Mouse (Mus musculus) limb, embryonic 14.5 days (tissue): ENCODE measurements around the gene Stat5a. TPM values are rescaled to one million over a fixed set of nuclear protein-coding genes. Genes with fewer than 3 reads are reported as not detected.

Experiments used
- ATAC-seq: fragments of 200-750 bp; cut with Nextera tagmentation; 2 replicates; pipeline ENCODE4 v1.8.0; 2017; ENCODE audit warnings: low read depth, moderate number of reproducible peaks, moderate TSS enrichment; ENCODE audit not compliant: low FRiP score
- DNase-seq: peaks from one replicate; pipeline ENCODE4 v3.0.0-alpha.2; 2015; ENCODE audit warnings: low spot score
- H3K27ac ChIP-seq: fragments of 300-500 bp; sonication (generic); replicated peaks from 2 replicates; pipeline ENCODE4 v1.5.1; 2014; ENCODE audit warnings: low read depth, mild to moderate bottlenecking, low read length, moderate library complexity, mixed read lengths
- H3K27me3 ChIP-seq: fragments of 300-500 bp; sonication (generic); 2 replicates; pipeline ENCODE4 v1.6.1; 2014; ENCODE audit warnings: low read length, mixed read lengths; ENCODE audit not compliant: control insufficient read depth, insufficient read depth
- H3K36me3 ChIP-seq: fragments of 300-500 bp; sonication (generic); 2 replicates; pipeline ENCODE4 v1.6.1; 2014; ENCODE audit warnings: mild to moderate bottlenecking, low read length, moderate library complexity, mixed read lengths; ENCODE audit not compliant: control insufficient read depth, insufficient read depth
- H3K4me1 ChIP-seq: fragments of 300-500 bp; sonication (generic); 2 replicates; pipeline ENCODE4 v1.6.1; 2014; ENCODE audit warnings: antibody characterized with exemption, low read length, mixed read lengths; ENCODE audit not compliant: control insufficient read depth, insufficient read depth
- H3K4me2 ChIP-seq: fragments of 300-500 bp; sonication (generic); replicated peaks from 2 replicates; pipeline ENCODE4 v1.6.1; 2014; ENCODE audit warnings: low read depth, mild to moderate bottlenecking, low read length, moderate library complexity; ENCODE audit not compliant: severe bottlenecking
- H3K4me3 ChIP-seq: fragments of 300-500 bp; sonication (generic); replicated peaks from 2 replicates; pipeline ENCODE4 v1.5.1; 2014; ENCODE audit warnings: low read length
- H3K9ac ChIP-seq: fragments of 300-500 bp; sonication (generic); 2 replicates; pipeline ENCODE4 v1.6.1; 2014; ENCODE audit warnings: mild to moderate bottlenecking, low read depth, low read length, moderate library complexity; ENCODE audit not compliant: severe bottlenecking
- H3K9me3 ChIP-seq: fragments of 300-500 bp; sonication (generic); 2 replicates; pipeline ENCODE4 v1.6.1; 2016; ENCODE audit warnings: low read length; ENCODE audit not compliant: control insufficient read depth
- POLR2A ChIP-seq: fragments of 200-500 bp; IDR thresholded peaks from 2 replicates; pipeline ENCODE4 v1.8.0; 2012; ENCODE audit warnings: inconsistent platforms, mild to moderate bottlenecking, moderate library complexity, borderline replicate concordance; ENCODE audit not compliant: insufficient read depth, insufficient read length; ENCODE audit errors: extremely low read depth
- WGBS: fragments of 180-500 bp; shearing (Covaris S2); extraction: QIAGEN DNeasy Blood & Tissue Kit; methylation state at CpG from one replicate; pipeline ENCODE4 v1.1.7; 2014; 5-methylcytosine and 5-hydroxymethylcytosine counted together
- polyA plus RNA-seq, 2 experiments: library from polyadenylated mRNA; depleted of rRNA in 1 of 2; stranded (reverse) in 1 of 2; unstranded in 1 of 2; fragments of >200 nt; fragmentation: Nextera tagmentation in 1 of 2; extraction: Ambion mirVana in 1 of 2; gene quantifications; 2 replicates each; pipeline versions ENCODE4 v1.2.1 to v1.2.3; 2012 to 2014

Gene Stat5a
- polyA plus RNA-seq, 2 experiments: 7.8 to 8.0 TPM

GRCm38 (mm10) chr11:100885472-100885871 lies 26.3 kb downstream of the Stat5a start:
- Histone ChIP-seq H3K9me3 (no peaks in the 10 kb centered on the region), H3K9ac (no peak overlapping the region), H3K27ac (no peak overlapping the region), H3K27me3 (no peaks in the 10 kb centered on the region), H3K36me3 (peaks cover 37% of the 10 kb centered on the region), H3K4me1 (no peaks in the 10 kb centered on the region), H3K4me3 (no peak overlapping the region), H3K4me2 (no peak overlapping the region)
- no peak for DNase-seq
- TF ChIP-seq POLR2A: no peak
- ATAC-seq: no peak

GRCm38 (mm10) chr11:100886188-100886740 lies 27.1 kb downstream of the Stat5a start:
- no peaks in the 10 kb centered on the region for H3K4me1 ChIP-seq
- H3K9me3 ChIP-seq: no peaks in the 10 kb centered on the region
- no peak for DNase-seq
- peaks cover 40% of the 10 kb centered on the region for H3K36me3 ChIP-seq
- H3K9ac ChIP-seq: no peak overlapping the region
- no peak for TF ChIP-seq POLR2A
- H3K4me3 ChIP-seq: no peak overlapping the region
- no peak overlapping the region for H3K27ac ChIP-seq
- H3K27me3 ChIP-seq: no peaks in the 10 kb centered on the region
- H3K4me2 ChIP-seq: no peak overlapping the region
- ATAC-seq: no peak
- 40% methylated on average over 8 of the region's 8 CpGs for WGBS

- Histone ChIP-seq H3K9ac (no peak overlapping the region), H3K27me3 (no peaks in the 10 kb centered on the region), H3K36me3 (peaks cover 47% of the 10 kb centered on the region), H3K27ac (no peak overlapping the region), H3K4me1 (no peaks in the 10 kb centered on the region), H3K9me3 (no peaks in the 10 kb centered on the region), H3K4me3 (no peak overlapping the region), H3K4me2 (no peak overlapping the region)
- no peak for TF ChIP-seq POLR2A
- WGBS: 82% methylated on average over 4 of the region's 4 CpGs
- ATAC-seq (no peak), DNase-seq (no peak)
Measured at GRCm38 (mm10) chr11:100887236-100887635, 28.1 kb downstream of the Stat5a start.

GRCm38 (mm10) chr11:100887764-100888163 lies 28.6 kb downstream of the Stat5a start:
- TF ChIP-seq POLR2A: no peak
- H3K9ac ChIP-seq: no peak overlapping the region
- ATAC-seq: no peak
- H3K4me1 ChIP-seq: no peaks in the 10 kb centered on the region
- peaks cover 47% of the 10 kb centered on the region for H3K36me3 ChIP-seq
- DNase-seq: no peak
- no peaks in the 10 kb centered on the region for H3K9me3 ChIP-seq
- no peak overlapping the region for H3K4me3 ChIP-seq
- no peak overlapping the region for H3K27ac ChIP-seq
- no peak overlapping the region for H3K4me2 ChIP-seq
- 83% methylated on average over 3 of the region's 3 CpGs for WGBS
- no peaks in the 10 kb centered on the region for H3K27me3 ChIP-seq

GRCm38 (mm10) chr11:100888348-100888820 lies 29.2 kb downstream of the Stat5a start:
- Histone ChIP-seq H3K36me3 (peaks cover 53% of the 10 kb centered on the region), H3K4me3 (no peak overlapping the region), H3K27me3 (no peaks in the 10 kb centered on the region), H3K9me3 (no peaks in the 10 kb centered on the region), H3K4me2 (no peak overlapping the region), H3K27ac (no peak overlapping the region), H3K9ac (no peak overlapping the region), H3K4me1 (no peaks in the 10 kb centered on the region)
- DNase-seq: no peak
- 59% methylated on average over 10 of the region's 10 CpGs for WGBS
- no peak for TF ChIP-seq POLR2A
- ATAC-seq: no peak

GRCm38 (mm10) chr11:100890481-100890880 lies 31.3 kb downstream of the Stat5a start:
- H3K27ac ChIP-seq: no peak overlapping the region
- ATAC-seq: no peak
- no peak for TF ChIP-seq POLR2A
- H3K9me3 ChIP-seq: no peaks in the 10 kb centered on the region
- H3K9ac ChIP-seq: no peak overlapping the region
- no peaks in the 10 kb centered on the region for H3K27me3 ChIP-seq
- no peak overlapping the region for H3K4me3 ChIP-seq
- no peak overlapping the region for H3K4me2 ChIP-seq
- WGBS: 84% methylated on average over 6 of the region's 6 CpGs
- no peaks in the 10 kb centered on the region for H3K4me1 ChIP-seq
- H3K36me3 ChIP-seq: peaks cover 63% of the 10 kb centered on the region
- DNase-seq: no peak
